Mouse (Mus musculus): ENCODE data around the gene Rsf1. TPM values are rescaled to one million over a fixed set of nuclear protein-coding genes. Genes with fewer than 3 reads are reported as not detected.

Gene Rsf1
- total RNA-seq, 2 experiments from 2014 or later, result 48.5 to 50.1 TPM

- DNase-seq (ENCODE audit: low spot score in 2 of 2), result no peak
Observed at GRCm38 (mm10) chr7:97629351-97629750, 49.7 kb downstream of the Rsf1 start.

DNA sequence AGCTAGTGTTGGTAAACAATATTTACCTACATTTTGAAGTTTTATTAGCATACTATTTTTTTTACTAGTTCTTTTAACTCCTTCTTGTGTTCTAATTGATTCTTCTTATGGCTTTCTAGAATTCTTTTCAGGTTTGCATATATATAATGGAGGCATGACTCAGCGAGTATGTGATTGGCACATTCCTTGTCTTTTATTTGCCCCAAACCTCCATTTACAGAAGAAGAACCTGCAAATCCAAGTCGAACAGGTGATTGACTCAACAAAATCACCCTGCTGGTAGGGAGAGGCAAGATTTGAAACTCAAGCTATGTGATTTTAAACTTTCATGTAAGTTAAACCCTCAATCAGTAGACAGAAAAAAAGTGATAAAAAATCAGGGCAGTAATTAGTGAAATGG is 51.6 kb downstream of the Rsf1 start:
- no peak for DNase-seq (ENCODE audit: low spot score in 2 of 2)

- DNase-seq (ENCODE audit: low spot score in 2 of 2), result no peak
Observed at GRCm38 (mm10) chr7:97632897-97633296, 53.2 kb downstream of the Rsf1 start.

GRCm38 (mm10) chr7:97645060-97645459 is 65.4 kb downstream of the Rsf1 start:
- no peak for DNase-seq (ENCODE audit: low spot score in 2 of 2)

DNA sequence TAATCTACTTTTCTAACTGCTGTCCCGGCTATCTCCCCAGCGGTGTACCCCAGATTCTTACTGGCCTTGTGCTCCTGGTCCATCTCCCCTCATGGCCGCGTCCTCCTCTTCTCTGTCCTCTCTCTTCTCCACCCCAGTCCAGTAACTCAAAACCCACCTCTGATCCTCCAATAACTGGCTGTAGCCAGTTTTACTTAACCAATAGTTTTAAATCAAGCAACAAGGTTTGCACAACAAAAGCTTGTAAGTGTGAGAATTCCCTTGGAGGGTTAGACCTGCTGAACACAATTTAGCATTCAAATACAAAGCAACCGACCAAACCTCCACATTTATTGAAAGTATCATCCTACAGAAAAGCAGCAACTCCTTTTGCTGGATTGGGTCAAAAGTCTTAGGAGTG is 68.0 kb downstream of the Rsf1 start:
- no peak for DNase-seq (ENCODE audit: low spot score in 2 of 2)

DNA sequence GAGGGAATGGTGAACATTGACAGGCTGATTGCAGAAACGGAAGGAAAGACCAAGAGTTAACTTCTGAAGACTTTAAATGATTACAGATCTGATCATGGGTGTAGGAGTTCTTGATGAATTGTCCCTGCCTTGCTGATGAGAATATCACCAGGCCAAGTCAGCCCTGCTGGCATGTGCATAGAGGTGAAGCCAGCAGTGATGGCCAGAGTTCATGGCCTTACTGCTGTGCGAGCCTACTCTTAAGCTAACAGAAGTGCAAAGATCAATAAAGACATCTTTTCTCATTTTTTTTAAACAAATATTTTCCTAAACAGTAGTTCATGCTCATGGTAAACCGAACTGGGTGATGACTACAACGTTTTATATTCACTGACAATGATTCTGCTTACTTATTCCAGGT is 71.0 kb downstream of the Rsf1 start:
- DNase-seq (ENCODE audit: low spot score in 2 of 2), result no peak

- no peak for DNase-seq (ENCODE audit: low spot score in 2 of 2)
Observed at GRCm38 (mm10) chr7:97656144-97656543, 76.5 kb downstream of the Rsf1 start.

GRCm38 (mm10) chr7:97661634-97662033 is 81.9 kb downstream of the Rsf1 start:
- DNase-seq (ENCODE audit: low spot score in 2 of 2), result no peak

DNA sequence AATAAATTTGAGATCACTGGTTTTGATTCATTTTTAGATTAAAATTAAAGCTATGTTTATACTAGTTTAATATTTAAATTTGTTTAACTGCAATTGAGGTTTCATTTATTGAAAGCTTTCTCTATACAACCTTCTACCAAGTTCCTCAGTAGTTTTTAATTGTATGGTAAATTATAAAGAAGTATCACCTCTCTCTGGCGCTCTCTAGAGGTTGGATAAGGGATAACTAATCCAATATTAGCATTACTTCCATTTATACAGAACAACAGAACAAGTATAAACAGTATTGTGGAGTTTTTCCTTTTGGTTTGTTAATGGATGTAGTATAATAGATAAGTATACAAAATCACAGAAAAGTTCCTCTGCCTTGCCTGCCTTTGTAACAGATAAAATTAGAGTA is 99.5 kb downstream of the Rsf1 start:
- peak in 1 of 2 experiments; percentile 35 for DNase-seq (ENCODE audit: low spot score in 2 of 2)

DNA sequence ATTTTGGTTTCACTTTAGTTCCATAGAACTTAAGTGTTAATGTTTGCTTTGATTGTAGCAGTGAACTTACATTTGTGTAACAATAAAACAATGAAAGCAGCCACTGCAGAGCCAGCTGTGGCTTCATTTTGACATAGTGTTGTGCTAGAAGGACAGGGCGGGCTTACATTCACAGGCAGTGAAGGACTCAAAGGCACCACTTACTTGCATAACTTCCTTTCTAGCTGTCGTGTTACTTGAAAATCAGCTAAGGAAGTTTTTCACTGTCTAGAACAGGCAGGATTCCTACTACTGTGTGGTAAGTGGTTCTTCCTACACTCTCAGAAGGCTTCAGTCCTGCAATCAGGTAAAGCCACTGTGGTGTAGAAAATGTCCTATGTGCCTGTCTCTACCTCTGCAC is 108.1 kb downstream of the Rsf1 start:
- DNase-seq (ENCODE audit: low spot score in 2 of 2), result no peak

- no peak for DNase-seq (ENCODE audit: low spot score in 2 of 2)
Observed at GRCm38 (mm10) chr7:97695441-97695840, 115.8 kb downstream of the Rsf1 start.

GRCm38 (mm10) chr7:97696133-97696505 is 116.4 kb downstream of the Rsf1 start:
- no peak for DNase-seq (ENCODE audit: low spot score in 2 of 2)

DNA sequence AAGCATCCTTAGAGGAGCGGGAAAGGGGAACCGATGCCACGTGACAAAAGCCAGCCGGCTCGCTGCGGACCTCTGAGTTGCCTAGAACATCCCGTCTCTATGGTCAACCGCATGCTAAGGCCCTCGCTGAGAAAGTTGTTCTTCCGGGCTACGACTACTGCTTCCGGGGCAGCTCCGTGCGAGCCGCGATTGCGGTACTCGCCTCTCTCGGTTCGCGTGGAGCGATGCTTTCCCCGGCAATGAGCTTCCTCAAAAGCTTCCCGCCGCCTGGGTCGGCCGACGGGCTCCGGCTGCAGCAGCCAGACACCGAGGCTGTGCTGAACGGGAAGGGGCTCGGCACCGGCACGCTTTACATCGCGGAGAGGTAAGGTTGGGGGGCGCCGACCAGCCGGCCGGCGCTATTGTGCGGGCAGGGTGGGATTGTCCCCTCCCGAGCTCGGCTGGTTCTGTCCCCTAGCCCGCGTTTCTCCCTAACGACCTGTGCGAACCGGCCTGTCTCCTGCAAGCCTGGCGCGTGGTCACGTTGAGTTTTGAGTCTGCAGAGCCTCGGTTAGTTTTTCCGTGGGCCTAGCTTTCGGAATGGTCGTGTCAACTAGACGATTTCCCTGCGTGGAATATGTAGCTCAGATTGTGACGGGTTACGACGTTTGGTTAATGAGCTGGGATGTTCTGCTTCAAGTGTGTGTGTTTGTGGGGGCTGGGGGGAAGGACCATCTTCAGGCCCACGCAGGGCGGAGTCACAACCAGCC is 117.0 kb downstream of the Rsf1 start, which contains the start of gene Clns1a:
TSS of gene Clns1a (plus strand) at position 129 of the 749 bp plus-strand sequence.
- DNase-seq (ENCODE audit: low spot score in 2 of 2), result peak; percentile 87 to 95

DNA sequence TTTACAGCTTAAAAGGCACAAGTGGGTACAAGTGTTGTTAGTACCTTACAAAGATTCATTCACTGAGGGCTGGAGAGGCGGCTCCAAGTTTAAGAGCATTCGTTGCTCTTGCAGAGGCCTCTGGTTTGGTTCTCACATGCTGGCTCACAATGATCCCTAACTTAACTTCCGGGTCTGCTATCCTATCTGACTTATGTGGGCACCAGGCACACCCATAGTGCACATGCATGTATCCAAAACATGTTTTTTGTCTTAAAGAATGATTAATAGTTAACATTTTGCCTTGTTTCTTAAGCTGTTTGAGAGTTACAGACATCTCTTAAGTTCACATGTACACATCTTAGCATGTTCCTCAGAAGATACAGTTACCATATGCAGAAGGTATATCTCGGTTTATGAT is 120.5 kb downstream of the Rsf1 start:
- no peak for DNase-seq (ENCODE audit: low spot score in 2 of 2)

DNA sequence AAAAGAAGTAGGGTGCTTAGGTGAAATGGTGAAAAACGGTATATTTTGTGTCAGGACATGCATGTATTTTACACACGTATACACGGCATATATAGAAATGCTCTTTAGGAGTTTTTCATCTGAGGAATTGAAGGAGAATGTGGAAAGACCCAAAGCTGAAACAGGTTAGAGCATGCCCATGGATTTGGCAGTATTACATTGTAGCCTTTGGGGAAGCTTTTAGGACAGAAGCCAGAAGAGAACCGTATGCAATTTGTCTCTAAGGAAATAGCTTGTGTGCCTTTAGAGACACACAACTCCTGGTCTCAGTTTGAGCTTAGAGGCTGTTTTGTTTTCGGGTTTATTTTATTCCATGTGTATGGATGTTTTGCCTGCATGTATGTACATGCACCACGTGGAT is 121.4 kb downstream of the Rsf1 start:
- no peak for DNase-seq (ENCODE audit: low spot score in 2 of 2)

- no peak for DNase-seq (ENCODE audit: low spot score in 2 of 2)
Observed at GRCm38 (mm10) chr7:97707123-97707522, 127.4 kb downstream of the Rsf1 start.

DNA sequence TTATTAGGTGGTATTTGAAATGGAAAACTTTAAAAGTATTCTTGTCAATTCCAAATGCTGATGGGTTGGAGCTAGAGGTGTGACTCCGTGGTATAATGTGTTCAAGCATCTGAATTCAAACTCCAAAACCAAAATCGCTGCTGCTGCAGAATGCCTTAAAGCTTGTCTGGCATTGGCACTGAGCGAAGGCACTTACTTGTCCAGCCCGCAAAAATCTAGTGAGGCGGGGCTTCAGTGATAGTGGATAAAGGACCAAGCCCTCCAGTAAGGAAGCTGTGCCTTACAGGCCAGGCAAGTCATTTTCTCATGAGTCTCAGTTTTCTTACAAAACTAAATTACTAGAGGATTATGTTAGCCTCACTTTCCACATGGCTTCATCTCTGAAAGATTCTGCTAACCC is 128.1 kb downstream of the Rsf1 start:
- no peak for DNase-seq (ENCODE audit: low spot score in 2 of 2)

DNA sequence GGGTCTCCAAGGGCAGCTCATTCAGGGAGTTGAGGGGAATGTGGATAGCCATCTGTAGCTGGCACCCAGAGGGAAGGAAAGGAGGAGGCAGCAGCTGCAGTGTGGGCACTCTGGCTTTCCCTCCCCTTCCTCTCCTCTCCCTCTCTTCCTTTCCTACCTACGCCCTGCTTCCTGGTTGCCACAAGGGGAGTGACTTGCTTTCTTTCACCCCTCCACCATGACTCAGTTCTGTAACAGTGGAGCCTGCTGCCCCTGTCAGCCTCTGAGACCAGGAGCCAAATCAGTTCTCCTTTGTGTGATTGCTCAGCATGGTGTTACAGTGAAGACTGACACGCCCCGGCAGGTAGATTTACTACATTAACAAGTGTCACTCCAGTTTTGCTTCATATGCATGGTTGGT is 129.5 kb downstream of the Rsf1 start:
- DNase-seq (ENCODE audit: low spot score in 2 of 2), result peak; percentile 46 to 70

DNA sequence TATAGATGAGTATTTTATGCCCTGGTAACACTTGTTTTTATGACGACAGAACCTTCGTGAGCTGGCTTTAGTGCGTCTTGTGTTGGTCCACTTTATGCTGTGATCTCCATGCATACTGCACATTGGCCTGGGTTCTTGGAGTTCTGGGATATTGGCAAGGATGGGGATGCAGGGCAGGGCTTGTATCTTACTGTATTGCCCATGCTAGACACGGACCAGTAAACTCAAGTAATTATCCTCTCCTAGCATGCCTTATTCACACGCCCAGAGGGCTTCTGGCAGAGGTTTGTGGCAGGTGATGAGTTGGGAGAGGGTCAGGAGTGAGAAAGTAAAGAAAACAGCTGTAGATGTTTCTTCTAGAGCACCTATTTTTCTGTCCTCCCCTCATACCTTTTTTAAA is 135.0 kb downstream of the Rsf1 start:
- DNase-seq (ENCODE audit: low spot score in 2 of 2), result no peak

GRCm38 (mm10) chr7:97717326-97717725 is 137.6 kb downstream of the Rsf1 start:
- no peak for DNase-seq (ENCODE audit: low spot score in 2 of 2)

- DNase-seq (ENCODE audit: low spot score in 2 of 2), result no peak
Observed at GRCm38 (mm10) chr7:97719078-97719477, 139.4 kb downstream of the Rsf1 start.

DNA sequence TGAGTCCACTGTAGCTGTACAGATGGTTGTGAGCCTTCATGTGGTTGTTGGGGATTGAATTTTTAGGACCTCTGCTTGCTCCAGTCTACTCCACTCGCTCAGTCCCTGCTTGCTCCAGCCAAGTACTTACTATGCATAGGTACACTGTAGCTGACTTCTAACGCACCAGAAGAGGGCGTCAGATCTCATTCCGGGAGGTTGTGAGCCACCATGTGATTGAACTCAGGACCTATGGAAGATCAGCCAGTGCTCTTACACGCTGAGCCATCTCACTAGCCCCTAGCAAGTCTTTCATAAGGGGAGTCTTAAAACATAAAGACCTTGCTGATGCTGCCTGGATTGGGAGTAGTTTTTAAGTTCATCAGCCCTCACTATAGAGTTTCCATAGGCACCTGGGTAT is 140.4 kb downstream of the Rsf1 start:
- no peak for DNase-seq (ENCODE audit: low spot score in 2 of 2)

GRCm38 (mm10) chr7:97722278-97722918 is 142.7 kb downstream of the Rsf1 start:
- peak; percentile 58 to 76 for DNase-seq (ENCODE audit: low spot score in 2 of 2)

Data from layer of hippocampus, adult 18-20 months (tissue).